8 mouse cellular contexts compared by ENCODE assay signal in the genomic region with DNA sequence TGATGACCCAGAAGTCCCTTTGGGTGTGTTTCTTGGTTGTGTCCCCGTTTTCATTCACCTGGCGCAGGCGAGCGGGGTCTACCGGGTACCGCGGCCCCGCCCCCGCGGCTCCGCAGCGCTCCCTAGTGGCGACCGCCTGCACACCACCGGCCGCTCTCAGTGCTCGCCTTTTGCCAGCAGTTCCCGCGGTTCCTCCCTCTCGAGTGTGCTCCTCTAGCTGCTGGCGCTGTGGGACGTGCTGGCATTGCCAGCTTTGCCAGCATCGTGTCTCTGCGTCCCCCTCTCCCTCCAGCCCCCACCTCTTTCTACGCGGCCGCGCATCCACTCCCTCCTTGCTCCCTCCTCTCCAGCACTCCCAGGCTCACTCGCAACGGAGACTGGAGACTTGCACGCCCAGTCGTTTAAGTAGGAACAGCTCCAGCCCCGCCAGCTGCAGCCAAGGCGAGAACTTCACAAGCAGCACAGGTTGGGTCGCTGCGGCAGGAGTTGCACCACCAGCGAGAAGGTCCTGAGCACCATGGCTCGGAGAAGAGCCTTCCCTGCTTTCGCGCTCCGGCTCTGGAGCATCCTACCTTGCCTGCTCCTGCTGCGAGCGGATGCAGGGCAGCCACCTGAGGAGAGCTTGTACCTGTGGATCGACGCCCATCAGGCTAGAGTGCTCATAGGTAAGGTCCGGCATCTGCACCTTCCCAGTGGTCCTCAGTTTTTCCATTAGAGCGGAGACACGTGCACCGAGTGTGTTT. TPM values are rescaled to one million over a fixed set of nuclear protein-coding genes. Genes with fewer than 3 reads are reported as not detected.
A peak's percentile ranks its signal among the peaks of the same experiment; 100 is the strongest.
DNase-seq lines count a peak whose midpoint lies in the region; ATAC-seq lines count a peak whose summit lies in the region.

A gene (plus strand): TSS at position 135 of the 743 bp plus-strand sequence.

- peaks cover 55% of the 10 kb centered on the region for H3K27me3 ChIP-seq in midbrain, embryonic 10.5 days (ENCODE audit: low read depth, poor library complexity, severe bottlenecking)

- H3K4me3 ChIP-seq in midbrain, embryonic 10.5 days, result peak within 1 kb of the TSS; percentile 69

- peak within 1 kb of the TSS; percentile 72 for H3K27ac ChIP-seq in midbrain, embryonic 10.5 days (replicated peaks)

- ATAC-seq in common myeloid progenitor, adult 5-6 weeks (replicated peaks; ENCODE audit: low read depth, poor library complexity, severe bottlenecking), result peak; percentile 77

- under 1% methylated on average over 49 of the region's 49 CpGs for WGBS in midbrain, embryonic 10.5 days

- H3K4me1 ChIP-seq in midbrain, embryonic 10.5 days, result peaks cover 21% of the 10 kb centered on the region

- no peaks in the 10 kb centered on the region for H3K9me3 ChIP-seq in midbrain, embryonic 10.5 days (replicated peaks)

- intact Hi-C loops in left cerebral cortex, postnatal 4 days (cut with DNase I), result loop anchor here (5.0 to 10.0 kb wide), 2 partner anchors 99 to 223 kb away; no protein-coding TSS in a partner anchor

- H3K36me3 ChIP-seq in midbrain, embryonic 10.5 days, result no peaks in the 10 kb centered on the region

- DNase-seq in adrenal gland, adult (ENCODE audit: inconsistent age in 2 of 2, low spot score in 1 of 2), result peak; percentile 82 to 92
- DNase-seq in gastrocnemius, postnatal 10 days, result peak; percentile 86
- peak; percentile 78 for DNase-seq in induced T-regulatory cell, adult 2 months (ENCODE audit: low read depth)
- DNase-seq in left cerebral cortex, postnatal 4 days, result peak; percentile 77
- DNase-seq in midbrain, embryonic 10.5 days (ENCODE audit: low spot score), result peak; percentile 87
- peak; percentile 26 to 27 for DNase-seq in right cerebral cortex, postnatal 36 days (ENCODE audit: low spot score in 2 of 2)
- no peak for DNase-seq in adipocyte (ENCODE audit: low spot score)

RNA-seq across cellular contexts. Expression of the gene that starts here (rescaled TPM):
- not detected in 2 replicates for total RNA-seq in common myeloid progenitor, adult 5-6 weeks (2017)
- total RNA-seq in gastrocnemius, postnatal 10 days (2021), result 10 to 100 TPM; 17.0 to 17.5 TPM
- 1 to 10 TPM; 1.8 to 2.1 TPM for total RNA-seq in left cerebral cortex, postnatal 4 days (2021)
- 1.3 and 1.7 TPM in 2 replicates for polyA plus RNA-seq in midbrain, embryonic 10.5 days (2016; fragmentation: Nextera tagmentation; extraction: Ambion mirVana)

Comparison
In these comparisons a context has a peak if more than half of its experiments do, and no peak if none do; other contexts are left out.
1. RNA of the gene that starts here (total RNA-seq): 17.0 to 17.5 TPM in gastrocnemius, postnatal 10 days; 1.8 to 2.1 TPM in left cerebral cortex, postnatal 4 days and not detected in common myeloid progenitor, adult 5-6 weeks; every median in the first group is over 4 times any median in the second.
2. Peak in ATAC-seq in common myeloid progenitor, adult 5-6 weeks; RNA of the gene not detected or under 1 TPM.